Mouse (Mus musculus) 3T3-L1 (cell line): Measurements from ENCODE around the gene Spag17.

Experiments used
- DNase-seq: peaks from one replicate; pipeline ENCODE4 v3.0.0-alpha.2; 2015; ENCODE audit warnings: low read depth, low spot score

Gene Spag17

DNA sequence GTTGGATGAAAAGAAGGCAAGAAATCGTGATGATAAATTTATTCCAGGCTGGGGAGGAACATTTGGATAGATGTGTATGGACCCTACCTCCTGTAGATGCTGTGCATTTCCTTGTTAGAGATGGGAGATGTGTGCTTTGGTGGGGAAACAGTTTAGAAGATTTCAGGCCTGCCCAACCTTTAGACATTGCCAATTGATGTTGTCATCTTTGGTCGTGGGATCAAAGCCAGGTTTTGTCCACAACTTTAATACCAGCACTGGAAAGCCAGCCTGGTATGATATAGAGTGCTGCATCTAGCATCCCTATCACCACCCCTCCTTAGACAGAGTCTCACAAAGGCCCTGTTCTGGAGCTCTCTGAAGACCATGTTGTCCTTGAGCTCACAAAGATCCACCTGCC lies 278.4 kb downstream of the Spag17 start:
- DNase-seq = peak; percentile 57

DNA sequence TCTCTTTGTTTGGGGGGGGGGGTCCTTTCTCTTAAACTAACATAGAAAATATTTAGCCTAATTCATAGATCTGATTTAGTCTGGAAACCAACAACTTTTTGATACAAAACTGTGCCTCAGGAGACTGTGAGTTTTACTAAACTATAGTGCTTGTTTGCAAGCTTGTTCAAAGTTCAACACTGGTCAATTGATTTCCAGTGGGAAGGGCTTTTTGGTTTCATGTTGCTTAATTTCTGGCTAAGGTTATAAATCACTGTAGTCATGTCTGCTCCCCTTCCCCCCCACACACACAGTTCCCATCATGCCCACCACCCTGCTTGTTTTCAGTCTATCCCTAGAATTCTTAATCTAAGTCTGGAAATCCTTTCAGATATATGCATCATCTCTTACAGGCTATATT lies 279.8 kb downstream of the Spag17 start:
- DNase-seq = no peak

DNA sequence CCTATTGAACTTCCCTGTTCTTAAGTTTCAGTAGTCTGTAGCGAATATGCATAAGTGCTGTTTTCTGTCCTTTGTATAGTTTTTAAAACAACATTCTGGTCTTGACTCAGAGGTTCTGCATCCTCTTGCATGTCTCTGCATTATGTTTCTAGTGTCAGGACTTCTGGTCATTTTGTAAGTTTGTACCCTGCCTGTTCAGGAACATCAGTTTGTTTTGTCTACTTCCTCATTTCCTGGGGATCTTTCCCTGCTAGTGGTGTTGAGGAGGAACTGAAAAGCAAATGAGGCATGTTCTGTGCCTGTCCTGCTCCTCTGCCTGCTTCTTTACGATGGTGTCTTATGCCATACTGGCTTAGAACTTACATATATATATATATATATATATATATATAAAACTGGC lies 290.8 kb downstream of the Spag17 start:
- DNase-seq = no peak

DNA sequence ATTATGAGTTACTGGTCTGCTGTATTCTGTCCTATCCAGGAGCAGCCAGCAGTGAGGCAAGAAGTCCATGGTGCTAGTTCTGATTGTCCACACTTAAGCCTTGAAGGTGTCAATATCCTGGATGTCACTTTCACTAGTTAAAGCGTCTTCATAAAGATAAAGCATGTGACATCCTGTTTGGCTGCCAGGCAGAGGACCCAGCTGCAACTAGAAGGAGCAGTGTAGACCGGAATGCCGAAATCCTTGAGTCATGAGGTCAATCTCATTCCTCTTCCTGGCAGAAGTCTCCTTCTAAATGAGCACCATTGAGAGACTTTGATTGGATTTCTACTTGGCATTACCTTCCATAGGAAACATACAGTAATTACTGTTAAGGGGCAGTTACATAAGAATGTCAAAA lies 295.3 kb downstream of the Spag17 start:
- no peak for DNase-seq

DNA sequence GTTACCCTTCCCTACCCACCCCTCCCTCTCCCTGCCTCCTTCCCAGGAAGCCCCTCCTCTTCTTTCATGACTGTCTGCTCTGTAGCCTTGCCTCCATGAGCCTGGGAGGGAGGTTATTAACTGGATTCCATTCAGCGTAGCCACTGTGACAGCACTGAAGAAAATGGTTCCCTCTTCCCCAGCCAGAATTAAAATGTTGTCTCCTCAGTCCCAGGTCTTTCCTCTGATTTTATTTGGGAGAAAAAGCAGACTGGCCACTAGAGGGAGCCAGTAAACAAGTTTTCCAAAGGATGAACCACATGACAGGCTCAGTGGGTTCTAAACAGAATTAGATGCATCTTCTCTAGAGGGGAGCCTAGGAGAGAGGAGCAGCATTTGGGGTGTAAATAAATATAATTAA lies 304.2 kb downstream of the Spag17 start:
- peak; percentile 89 for DNase-seq

DNA sequence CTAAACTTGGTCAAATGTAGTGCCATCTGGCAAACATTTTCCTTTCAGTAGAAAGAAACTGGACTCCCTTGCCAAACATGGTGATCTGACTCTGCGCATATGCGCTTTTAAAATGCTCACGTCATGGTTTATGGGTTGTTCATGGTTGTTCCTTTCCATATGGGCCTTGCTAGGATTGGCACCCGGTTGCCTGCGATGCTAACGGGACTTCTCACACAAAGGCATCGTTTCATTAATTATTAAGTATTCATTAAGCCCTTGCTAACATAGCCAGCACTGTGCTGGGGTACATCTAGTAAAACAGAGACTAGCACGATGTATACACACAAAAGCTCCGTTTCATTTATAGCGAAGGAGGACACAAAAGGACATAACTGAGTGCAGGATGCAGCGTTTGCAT lies 304.7 kb downstream of the Spag17 start:
- DNase-seq = no peak
